Mouse (Mus musculus) G1E (cell line): ENCODE results near the gene Vmn1r166. TPM values are rescaled to one million over a fixed set of nuclear protein-coding genes. Genes with fewer than 3 reads are reported as not detected.
"Not testable (repeated sequence)": the region's sequence is repeated elsewhere in the genome, so short reads cannot be mapped to it uniquely, and the experiment has no call there.

Source experiments
- ATAC-seq: 2 replicates; pipeline ENCODE4 v1.8.0; 2016; ENCODE audit warnings: mild to moderate bottlenecking; ENCODE audit not compliant: insufficient number of reproducible peaks, poor library complexity, low FRiP score, severe bottlenecking; ENCODE audit errors: extremely low read depth
- DNase-seq: peaks from one replicate; pipeline ENCODE4 v3.0.0; 2012; ENCODE audit warnings: low spot score
- H3K27me3 ChIP-seq: 2 replicates; pipeline ENCODE4 v1.6.1; 2012; ENCODE audit warnings: mild to moderate bottlenecking, low read length, inconsistent platforms; ENCODE audit not compliant: insufficient read depth
- H3K36me3 ChIP-seq: replicated peaks from 2 replicates; pipeline ENCODE3; 2012; ENCODE audit warnings: mild to moderate bottlenecking, inconsistent platforms
- H3K4me1 ChIP-seq: 2 replicates; pipeline ENCODE4 v1.6.1; 2012; ENCODE audit warnings: low read depth, low read length, inconsistent platforms, mixed read lengths; ENCODE audit not compliant: insufficient read depth
- H3K4me3 ChIP-seq: 2 replicates; pipeline ENCODE4 v1.5.1; 2012; ENCODE audit warnings: low read depth, mild to moderate bottlenecking, inconsistent platforms, low read length, moderate library complexity, mixed read lengths
- H3K9me3 ChIP-seq: replicated peaks from 2 replicates; pipeline ENCODE4 v1.6.1; 2012; ENCODE audit warnings: inconsistent platforms
- polyA plus RNA-seq: library from polyadenylated mRNA; stranded (reverse); fragments of >175 nt; gene quantifications from 2 replicates; pipeline ENCODE4 v1.2.3, GENCODE M21; 2012
- total RNA-seq, 2 experiments: library from RNA; stranded (forward) in 1 of 2; stranded (reverse) in 1 of 2; fragments of 200-1000 nt in 1 of 2; fragments of >200 nt in 1 of 2; fragmentation: Nextera tagmentation in 1 of 2; gene quantifications; 2 replicates each; pipeline ENCODE4 v1.2.3; 2014 to 2017

The Vmn1r166 gene
- total RNA-seq (2014; fragmentation: Nextera tagmentation) (not detected in 2 replicates), total RNA-seq (2017) (not detected in 2 replicates), polyA plus RNA-seq (not detected in 2 replicates)

- H3K4me1 ChIP-seq, ATAC-seq, H3K36me3 ChIP-seq: not testable (repeated sequence)
These were observed at the start of gene Vmn1r166 for GRCm38 (mm10) chr7:23251582-23251981. Gene Vmn1r166 (minus strand): TSS chr7:23251682.

DNA sequence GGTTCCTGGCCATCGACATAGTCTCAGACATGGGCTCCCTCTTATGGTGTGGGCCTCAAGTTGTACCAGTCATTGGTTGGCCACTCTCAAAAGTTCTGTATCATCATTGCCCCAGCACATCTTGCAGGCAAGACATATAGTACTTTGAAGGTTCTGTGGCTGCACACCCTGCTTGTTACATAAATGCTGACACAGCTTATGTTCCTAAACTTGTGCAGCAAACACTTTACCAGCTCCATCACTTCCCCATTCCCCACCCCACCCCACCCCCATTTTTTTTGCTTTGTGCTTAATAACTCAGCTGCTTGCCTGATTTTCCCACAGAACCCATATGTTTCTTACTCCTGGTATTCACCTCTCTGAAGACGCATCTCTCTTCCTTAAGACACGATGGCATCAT, 49.4 kb upstream of the Vmn1r166 start, which contains the start of gene Nlrp4e:
Gene Nlrp4e, plus strand, starts transcription at position 301 of the 400 bp plus-strand sequence.
- ATAC-seq, H3K27me3 ChIP-seq, DNase-seq: not testable (repeated sequence)

More at GRCm38 (mm10) chr7:23251582-23251981, at the start of gene Vmn1r166:
- H3K4me3 ChIP-seq, H3K27me3 ChIP-seq, DNase-seq, H3K9me3 ChIP-seq: not testable (repeated sequence)

DNA sequence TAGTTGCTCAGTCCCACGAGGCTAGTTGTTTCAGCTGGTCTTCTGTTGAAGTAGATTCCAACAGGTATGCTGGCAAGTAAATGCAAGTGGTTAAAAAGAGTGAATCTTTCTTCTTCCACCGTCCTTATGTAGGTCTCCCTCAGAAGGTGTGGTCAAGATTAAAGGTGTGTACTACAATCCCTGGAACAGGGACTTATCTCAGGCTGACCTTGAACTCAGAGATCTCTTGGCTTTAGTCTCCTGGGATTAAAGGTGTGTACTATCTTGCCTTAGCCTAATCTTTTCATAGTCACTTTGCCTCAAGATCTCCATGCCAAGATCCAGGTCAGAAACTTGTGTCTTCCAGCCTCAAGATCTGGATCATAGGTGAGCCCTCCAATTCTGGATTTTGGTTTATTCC, 27.3 kb upstream of the Vmn1r166 start, which contains the start of gene Gm6902:
Gene Gm6902, minus strand, starts transcription at position 101 of the 400 bp plus-strand sequence.
- not testable (repeated sequence) for H3K27me3 ChIP-seq, H3K36me3 ChIP-seq, H3K4me3 ChIP-seq, DNase-seq, H3K4me1 ChIP-seq, ATAC-seq, H3K9me3 ChIP-seq

More for the DNA sequence above, 49.4 kb upstream of the Vmn1r166 start, which contains the start of gene Nlrp4e:
- not testable (repeated sequence) for H3K9me3 ChIP-seq, H3K4me3 ChIP-seq, H3K36me3 ChIP-seq, H3K4me1 ChIP-seq

DNA sequence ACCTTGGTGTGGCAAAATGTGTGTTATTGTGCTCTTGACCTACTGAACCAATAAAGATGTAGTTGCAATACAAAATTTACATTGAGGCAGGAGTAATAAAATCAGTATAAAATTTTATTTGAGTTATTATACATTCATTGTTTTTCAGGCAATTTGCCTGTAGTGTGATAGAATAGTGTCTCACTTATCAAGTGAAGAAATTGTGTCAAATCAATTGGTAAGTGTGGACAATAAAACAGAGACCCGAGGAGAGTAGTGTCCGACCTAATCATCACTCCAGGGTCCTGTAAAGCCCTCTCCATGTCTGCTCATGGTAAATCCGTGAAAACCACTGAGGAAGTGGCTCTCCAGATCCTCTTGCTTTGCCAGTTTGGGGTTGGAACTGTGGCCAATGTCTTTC, 34.5 kb downstream of the Vmn1r166 start, which contains the start of gene Vmn1r165:
Gene Vmn1r165, plus strand, starts transcription at position 301 of the 400 bp plus-strand sequence.
- not testable (repeated sequence) for H3K4me1 ChIP-seq, H3K9me3 ChIP-seq, H3K36me3 ChIP-seq, DNase-seq, H3K4me3 ChIP-seq, H3K27me3 ChIP-seq, ATAC-seq

Other genes with a start within 250 kb of the Vmn1r166 start
- gene Gm4216, start 231.8 kb downstream of the Vmn1r166 start, total RNA-seq (2014; fragmentation: Nextera tagmentation) = not detected in 2 replicates
- gene Gm4216, start 231.8 kb downstream of the Vmn1r166 start, total RNA-seq (2017) = 0.17 TPM in 1 of 2 replicates, not detected in the other
- not detected in 2 replicates for gene Gm4216, start 231.8 kb downstream of the Vmn1r166 start, polyA plus RNA-seq
- gene Vmn1r163, start 196.1 kb downstream of the Vmn1r166 start, total RNA-seq (2014; fragmentation: Nextera tagmentation) = not detected in 2 replicates
- gene Vmn1r163, start 196.1 kb downstream of the Vmn1r166 start, total RNA-seq (2017) = 0.16 TPM in 1 of 2 replicates, not detected in the other
- gene Vmn1r163, start 196.1 kb downstream of the Vmn1r166 start, polyA plus RNA-seq = not detected in 2 replicates
- gene Gm8720, start 184.2 kb downstream of the Vmn1r166 start, total RNA-seq (2014; fragmentation: Nextera tagmentation) = not detected in 2 replicates
- not detected in 2 replicates for gene Gm8720, start 184.2 kb downstream of the Vmn1r166 start, total RNA-seq (2017)
- not detected in 2 replicates for gene Gm8720, start 184.2 kb downstream of the Vmn1r166 start, polyA plus RNA-seq
- gene Gm10662, start 107.2 kb downstream of the Vmn1r166 start, total RNA-seq (2014; fragmentation: Nextera tagmentation) = not detected in 2 replicates
- gene Gm10662, start 107.2 kb downstream of the Vmn1r166 start, total RNA-seq (2017) = 0.12 and 0.16 TPM in 2 replicates
- not detected in 2 replicates for gene Gm10662, start 107.2 kb downstream of the Vmn1r166 start, polyA plus RNA-seq
- not detected in 2 replicates for gene Vmn1r165, start 34.4 kb downstream of the Vmn1r166 start, total RNA-seq (2014; fragmentation: Nextera tagmentation)
- gene Vmn1r165, start 34.4 kb downstream of the Vmn1r166 start, total RNA-seq (2017) = not detected in 2 replicates
- gene Vmn1r165, start 34.4 kb downstream of the Vmn1r166 start, polyA plus RNA-seq = not detected in 2 replicates
- gene Gm6902, start 27.2 kb upstream of the Vmn1r166 start, total RNA-seq (2014; fragmentation: Nextera tagmentation) = not detected in 2 replicates
- not detected in 2 replicates for gene Gm6902, start 27.2 kb upstream of the Vmn1r166 start, total RNA-seq (2017)
- gene Gm6902, start 27.2 kb upstream of the Vmn1r166 start, polyA plus RNA-seq = not detected in 2 replicates
- not detected in 2 replicates for gene Nlrp4e, start 49.5 kb upstream of the Vmn1r166 start, total RNA-seq (2014; fragmentation: Nextera tagmentation)
- 0.06 and 0.16 TPM in 2 replicates for gene Nlrp4e, start 49.5 kb upstream of the Vmn1r166 start, total RNA-seq (2017)
- gene Nlrp4e, start 49.5 kb upstream of the Vmn1r166 start, polyA plus RNA-seq = not detected in 2 replicates
- gene Nlrp5, start 134.2 kb upstream of the Vmn1r166 start, total RNA-seq (2014; fragmentation: Nextera tagmentation) = not detected in 2 replicates
- 0.05 and 0.06 TPM in 2 replicates for gene Nlrp5, start 134.2 kb upstream of the Vmn1r166 start, total RNA-seq (2017)
- gene Nlrp5, start 134.2 kb upstream of the Vmn1r166 start, polyA plus RNA-seq = not detected in 2 replicates